Mouse (Mus musculus) midbrain, embryonic 12.5 days (tissue): ENCODE measurements at regions not wholly inside any gene's neighbourhood (a gene's known extent, or its start where the extent isn't known, plus 50 kb on each side); places are given as distances from the start of the nearest gene placed in this dataset.
"Not testable (repeated sequence)": the region's sequence is repeated elsewhere in the genome, so short reads cannot be mapped to it uniquely, and the experiment has no call there.

Experiments used
- ATAC-seq: fragments of 200-750 bp; cut with Nextera tagmentation; 2 replicates; pipeline ENCODE4 v1.8.0; 2017; ENCODE audit warnings: low read depth, moderate TSS enrichment, moderate library complexity; ENCODE audit not compliant: low FRiP score
- H3K27ac ChIP-seq: fragments of 300-500 bp; sonication (generic); replicated peaks from 2 replicates; pipeline ENCODE4 v1.5.1; 2016; ENCODE audit warnings: mild to moderate bottlenecking
- H3K27me3 ChIP-seq: fragments of 300-500 bp; sonication (generic); 2 replicates; pipeline ENCODE4 v1.6.1; 2016; ENCODE audit warnings: mild to moderate bottlenecking
- H3K36me3 ChIP-seq: fragments of 300-500 bp; sonication (generic); 2 replicates; pipeline ENCODE4 v1.6.1; 2016
- H3K4me1 ChIP-seq: fragments of 300-500 bp; sonication (generic); 2 replicates; pipeline ENCODE4 v1.6.1; 2016
- H3K4me2 ChIP-seq: fragments of 300-500 bp; sonication (generic); replicated peaks from 2 replicates; pipeline ENCODE4 v1.6.1; 2016; ENCODE audit warnings: mild to moderate bottlenecking, moderate library complexity
- H3K4me3 ChIP-seq: fragments of 300-500 bp; sonication (generic); 2 replicates; pipeline ENCODE4 v1.5.1; 2016; ENCODE audit warnings: mild to moderate bottlenecking
- H3K9ac ChIP-seq: fragments of 300-500 bp; sonication (generic); replicated peaks from 2 replicates; pipeline ENCODE4 v1.6.1; 2016; ENCODE audit warnings: mild to moderate bottlenecking, moderate library complexity
- H3K9me3 ChIP-seq: fragments of 300-500 bp; sonication (generic); 2 replicates; pipeline ENCODE4 v1.6.1; 2016; ENCODE audit warnings: mild to moderate bottlenecking
- WGBS: fragments of 180-500 bp; shearing (Covaris S2); methylation state at CpG from one replicate; pipeline ENCODE4 v1.1.7; 2016; 5-methylcytosine and 5-hydroxymethylcytosine counted together

- Histone ChIP-seq H3K4me2 (no peak overlapping the region), H3K36me3 (no peaks in the 10 kb centered on the region), H3K27me3 (no peaks in the 10 kb centered on the region), H3K27ac (no peak overlapping the region), H3K4me3 (no peak overlapping the region), H3K9ac (no peak overlapping the region), H3K4me1 (no peaks in the 10 kb centered on the region), H3K9me3 (no peaks in the 10 kb centered on the region)
- ATAC-seq, result no peak
- WGBS, result 86% methylated on average over 8 of the region's 8 CpGs
Measured at GRCm38 (mm10) chr5:96898120-96898672, 99.3 kb upstream of the Bmp2k start.

- H3K36me3 ChIP-seq, result no peaks in the 10 kb centered on the region
- WGBS, result 71% methylated on average over 5 of the region's 5 CpGs
- ATAC-seq, result no peak
Measured at GRCm38 (mm10) chr5:96898695-96899094, 98.8 kb upstream of the Bmp2k start.

GRCm38 (mm10) chr5:96905572-96906271 is 91.8 kb upstream of the Bmp2k start:
- no peak overlapping the region for H3K9ac ChIP-seq
- H3K4me3 ChIP-seq, result no peak overlapping the region
- H3K27me3 ChIP-seq, result no peaks in the 10 kb centered on the region
- H3K4me2 ChIP-seq, result peak overlapping the region; percentile 24
- H3K9me3 ChIP-seq, result no peaks in the 10 kb centered on the region
- 37% methylated on average over 17 of the region's 17 CpGs for WGBS
- no peak overlapping the region for H3K27ac ChIP-seq
- ATAC-seq, result peak; percentile 91
- H3K36me3 ChIP-seq, result no peaks in the 10 kb centered on the region
- H3K4me1 ChIP-seq, result peaks cover 5% of the 10 kb centered on the region

More at GRCm38 (mm10) chr5:96898695-96899094, 98.8 kb upstream of the Bmp2k start:
- no peak overlapping the region for H3K9ac ChIP-seq
- no peaks in the 10 kb centered on the region for H3K27me3 ChIP-seq
- no peak overlapping the region for H3K4me3 ChIP-seq
- H3K9me3 ChIP-seq, result no peaks in the 10 kb centered on the region
- H3K4me1 ChIP-seq, result no peaks in the 10 kb centered on the region
- H3K4me2 ChIP-seq, result no peak overlapping the region
- no peak overlapping the region for H3K27ac ChIP-seq

GRCm38 (mm10) chr5:96908371-96908770 is 89.1 kb upstream of the Bmp2k start:
- H3K4me2 ChIP-seq, H3K4me3 ChIP-seq, H3K4me1 ChIP-seq, ATAC-seq, H3K9me3 ChIP-seq, H3K36me3 ChIP-seq, H3K9ac ChIP-seq, H3K27me3 ChIP-seq, H3K27ac ChIP-seq: not testable (repeated sequence)
- WGBS, result 97% methylated on average over 2 of the region's 2 CpGs

GRCm38 (mm10) chr5:96909218-96909617 is 88.3 kb upstream of the Bmp2k start:
- H3K4me1 ChIP-seq, result peaks cover 5% of the 10 kb centered on the region
- no peak for ATAC-seq
- no peak overlapping the region for H3K27ac ChIP-seq
- whole genome bisulfite sequencing, result 86% methylated on average over 6 of the region's 6 CpGs
- no peaks in the 10 kb centered on the region for H3K9me3 ChIP-seq
- H3K9ac ChIP-seq, result no peak overlapping the region
- H3K4me2 ChIP-seq, result no peak overlapping the region
- H3K4me3 ChIP-seq, result no peak overlapping the region
- no peaks in the 10 kb centered on the region for H3K36me3 ChIP-seq
- no peaks in the 10 kb centered on the region for H3K27me3 ChIP-seq

- no peaks in the 10 kb centered on the region for H3K9me3 ChIP-seq
- no peaks in the 10 kb centered on the region for H3K4me1 ChIP-seq
- H3K27me3 ChIP-seq, result no peaks in the 10 kb centered on the region
- H3K27ac ChIP-seq, result no peak overlapping the region
- H3K36me3 ChIP-seq, result no peaks in the 10 kb centered on the region
- H3K9ac ChIP-seq, result no peak overlapping the region
- H3K4me3 ChIP-seq, result no peak overlapping the region
- 74% methylated on average over 13 of the region's 13 CpGs for WGBS
- no peak for ATAC-seq
- no peak overlapping the region for H3K4me2 ChIP-seq
Measured at GRCm38 (mm10) chr5:96911550-96912253, 85.8 kb upstream of the Bmp2k start.

GRCm38 (mm10) chr5:96912254-96912635 is 85.2 kb upstream of the Bmp2k start:
- ATAC-seq, result no peak
- H3K27ac ChIP-seq, result no peak overlapping the region
- H3K36me3 ChIP-seq, result no peaks in the 10 kb centered on the region

GRCm38 (mm10) chr5:96912781-96913180 is 84.7 kb upstream of the Bmp2k start:
- H3K4me2 ChIP-seq, result no peak overlapping the region
- no peaks in the 10 kb centered on the region for H3K4me1 ChIP-seq
- no peak overlapping the region for H3K9ac ChIP-seq
- no peaks in the 10 kb centered on the region for H3K36me3 ChIP-seq
- ATAC-seq, result no peak
- H3K4me3 ChIP-seq, result no peak overlapping the region
- no peaks in the 10 kb centered on the region for H3K27me3 ChIP-seq
- H3K27ac ChIP-seq, result no peak overlapping the region
- WGBS, result 83% methylated on average over 4 of the region's 4 CpGs
- H3K9me3 ChIP-seq, result no peaks in the 10 kb centered on the region

More at GRCm38 (mm10) chr5:96912254-96912635, 85.2 kb upstream of the Bmp2k start:
- no peaks in the 10 kb centered on the region for H3K9me3 ChIP-seq
- H3K27me3 ChIP-seq, result no peaks in the 10 kb centered on the region
- WGBS, result 90% methylated on average over 4 of the region's 4 CpGs
- H3K9ac ChIP-seq, result no peak overlapping the region
- no peaks in the 10 kb centered on the region for H3K4me1 ChIP-seq
- H3K4me2 ChIP-seq, result no peak overlapping the region
- no peak overlapping the region for H3K4me3 ChIP-seq

GRCm38 (mm10) chr5:96913711-96914110 is 83.8 kb upstream of the Bmp2k start:
- WGBS, result 69% methylated on average over 1 of the region's 1 CpGs
- Histone ChIP-seq H3K4me1 (no peaks in the 10 kb centered on the region), H3K9ac (no peak overlapping the region), H3K27ac (no peak overlapping the region), H3K27me3 (no peaks in the 10 kb centered on the region), H3K9me3 (no peaks in the 10 kb centered on the region), H3K4me3 (no peak overlapping the region), H3K36me3 (no peaks in the 10 kb centered on the region), H3K4me2 (no peak overlapping the region)
- ATAC-seq, result no peak

- no peak overlapping the region for H3K27ac ChIP-seq
- H3K36me3 ChIP-seq, result no peaks in the 10 kb centered on the region
- ATAC-seq, result no peak
- H3K9me3 ChIP-seq, result no peaks in the 10 kb centered on the region
- H3K4me2 ChIP-seq, result no peak overlapping the region
- no peaks in the 10 kb centered on the region for H3K4me1 ChIP-seq
- H3K27me3 ChIP-seq, result no peaks in the 10 kb centered on the region
- 92% methylated on average over 4 of the region's 4 CpGs for WGBS
- H3K9ac ChIP-seq, result no peak overlapping the region
- no peak overlapping the region for H3K4me3 ChIP-seq
Measured at GRCm38 (mm10) chr5:96914696-96915404, 82.6 kb upstream of the Bmp2k start.

- Histone ChIP-seq H3K36me3 (no peaks in the 10 kb centered on the region), H3K4me3 (no peak overlapping the region), H3K9me3 (no peaks in the 10 kb centered on the region), H3K4me1 (no peaks in the 10 kb centered on the region), H3K27ac (no peak overlapping the region), H3K4me2 (no peak overlapping the region), H3K27me3 (no peaks in the 10 kb centered on the region), H3K9ac (no peak overlapping the region)
- ATAC-seq, result no peak
- 74% methylated on average over 6 of the region's 6 CpGs for WGBS
Measured at GRCm38 (mm10) chr5:96916897-96917296, 80.6 kb upstream of the Bmp2k start.
